Mouse (Mus musculus): ENCODE data around the gene Wdfy4. TPM values are rescaled to one million over a fixed set of nuclear protein-coding genes. Genes with fewer than 3 reads are reported as not detected.

Gene Wdfy4
- polyA plus RNA-seq, 1 experiment from 2014 or later, result 0.22 TPM

GRCm38 (mm10) chr14:32932220-32932619 is 253.1 kb downstream of the Wdfy4 start:
- Histone ChIP-seq H3K27ac (ENCODE audit: poor library complexity, severe bottlenecking) (no peak overlapping the region), H3K4me3 (no peak overlapping the region), H3K9ac (no peak overlapping the region), H3K9me3 (replicated peaks) (no peaks in the 10 kb centered on the region), H3K27me3 (replicated peaks) (no peaks in the 10 kb centered on the region), H3K4me1 (replicated peaks) (no peaks in the 10 kb centered on the region), H3K36me3 (0 out of 2 replicates have a peak, but pooled peaks cover 5% of the 10 kb centered on the region), H3K4me2 (no peak overlapping the region)
- 81% methylated on average over 8 of the region's 8 CpGs for WGBS
- ATAC-seq (ENCODE audit: insufficient number of reproducible peaks, low FRiP score), result no peak

- H3K4me2 ChIP-seq, result no peak overlapping the region
- ATAC-seq (ENCODE audit: insufficient number of reproducible peaks, low FRiP score), result no peak
- H3K9ac ChIP-seq, result no peak overlapping the region
- H3K4me3 ChIP-seq, result no peak overlapping the region
- H3K9me3 ChIP-seq (replicated peaks), result no peaks in the 10 kb centered on the region
- H3K4me1 ChIP-seq (replicated peaks), result no peaks in the 10 kb centered on the region
- no peak overlapping the region for H3K27ac ChIP-seq (ENCODE audit: poor library complexity, severe bottlenecking)
- 0 out of 2 replicates have a peak, but pooled peaks cover 5% of the 10 kb centered on the region for H3K36me3 ChIP-seq
- 80% methylated on average over 10 of the region's 10 CpGs for WGBS
- H3K27me3 ChIP-seq (replicated peaks), result no peaks in the 10 kb centered on the region
Measured at GRCm38 (mm10) chr14:32931709-32932108, 253.6 kb downstream of the Wdfy4 start.

- WGBS, result 77% methylated on average over 9 of the region's 9 CpGs
- no peaks in the 10 kb centered on the region for H3K4me1 ChIP-seq (replicated peaks)
- no peak overlapping the region for H3K4me2 ChIP-seq
- H3K27ac ChIP-seq (ENCODE audit: poor library complexity, severe bottlenecking), result no peak overlapping the region
- no peak overlapping the region for H3K9ac ChIP-seq
- H3K9me3 ChIP-seq (replicated peaks), result no peaks in the 10 kb centered on the region
- H3K36me3 ChIP-seq, result no peaks in the 10 kb centered on the region
- ATAC-seq (ENCODE audit: insufficient number of reproducible peaks, low FRiP score), result no peak
- no peaks in the 10 kb centered on the region for H3K27me3 ChIP-seq (replicated peaks)
- H3K4me3 ChIP-seq, result no peak overlapping the region
Measured at GRCm38 (mm10) chr14:32923871-32924270, 261.4 kb downstream of the Wdfy4 start.

- Histone ChIP-seq H3K36me3 (no peaks in the 10 kb centered on the region), H3K27me3 (replicated peaks) (no peaks in the 10 kb centered on the region), H3K27ac (ENCODE audit: poor library complexity, severe bottlenecking) (no peak overlapping the region), H3K4me3 (no peak overlapping the region), H3K9me3 (replicated peaks) (no peaks in the 10 kb centered on the region), H3K4me2 (no peak overlapping the region), H3K4me1 (replicated peaks) (no peaks in the 10 kb centered on the region), H3K9ac (no peak overlapping the region)
- no peak for ATAC-seq (ENCODE audit: insufficient number of reproducible peaks, low FRiP score)
- 95% methylated on average over 1 of the region's 1 CpGs for WGBS
Measured at GRCm38 (mm10) chr14:32917919-32918318, 267.4 kb downstream of the Wdfy4 start.

- Histone ChIP-seq H3K27ac (ENCODE audit: poor library complexity, severe bottlenecking) (no peak overlapping the region), H3K9ac (no peak overlapping the region), H3K27me3 (replicated peaks) (no peaks in the 10 kb centered on the region), H3K9me3 (replicated peaks) (no peaks in the 10 kb centered on the region), H3K36me3 (no peaks in the 10 kb centered on the region), H3K4me1 (replicated peaks) (no peaks in the 10 kb centered on the region), H3K4me2 (no peak overlapping the region), H3K4me3 (no peak overlapping the region)
- 72% methylated on average over 2 of the region's 2 CpGs for WGBS
- ATAC-seq (ENCODE audit: insufficient number of reproducible peaks, low FRiP score), result no peak
Measured at GRCm38 (mm10) chr14:32915360-32915759, 269.9 kb downstream of the Wdfy4 start.

- Histone ChIP-seq H3K4me1 (replicated peaks) (no peaks in the 10 kb centered on the region), H3K9me3 (replicated peaks) (no peaks in the 10 kb centered on the region), H3K4me2 (no peak overlapping the region), H3K36me3 (no peaks in the 10 kb centered on the region), H3K27ac (ENCODE audit: poor library complexity, severe bottlenecking) (no peak overlapping the region), H3K4me3 (no peak overlapping the region), H3K27me3 (replicated peaks) (no peaks in the 10 kb centered on the region), H3K9ac (no peak overlapping the region)
- ATAC-seq (ENCODE audit: insufficient number of reproducible peaks, low FRiP score), result no peak
- WGBS, result 84% methylated on average over 4 of the region's 4 CpGs
Measured at GRCm38 (mm10) chr14:32911187-32911586, 274.1 kb downstream of the Wdfy4 start.

Other genes starting within 250 kb of the Wdfy4 start
- 0.22 and 0.51 TPM in 2 replicates for gene Lrrc18, start 194.1 kb downstream of the Wdfy4 start, polyA plus RNA-seq (2016; fragmentation: Nextera tagmentation; extraction: Ambion mirVana)
- 1.7 and 4.2 TPM in 2 replicates for gene Arhgap22, start 28.5 kb upstream of the Wdfy4 start, polyA plus RNA-seq (2016; fragmentation: Nextera tagmentation; extraction: Ambion mirVana)